Mouse (Mus musculus) erythroblast, embryonic 14.5 days (primary cell): ENCODE measurements around the gene Kif2c.

Source experiments
- GATA1 ChIP-seq: IDR thresholded peaks from 2 replicates; pipeline ENCODE4 v1.6.1; 2012; ENCODE audit warnings: low read length, inconsistent platforms, mixed read lengths
- TAL1 ChIP-seq: IDR thresholded peaks from 3 replicates; pipeline ENCODE4 v1.6.1; 2012; ENCODE audit warnings: low read length, inconsistent platforms, mixed read lengths

DNA sequence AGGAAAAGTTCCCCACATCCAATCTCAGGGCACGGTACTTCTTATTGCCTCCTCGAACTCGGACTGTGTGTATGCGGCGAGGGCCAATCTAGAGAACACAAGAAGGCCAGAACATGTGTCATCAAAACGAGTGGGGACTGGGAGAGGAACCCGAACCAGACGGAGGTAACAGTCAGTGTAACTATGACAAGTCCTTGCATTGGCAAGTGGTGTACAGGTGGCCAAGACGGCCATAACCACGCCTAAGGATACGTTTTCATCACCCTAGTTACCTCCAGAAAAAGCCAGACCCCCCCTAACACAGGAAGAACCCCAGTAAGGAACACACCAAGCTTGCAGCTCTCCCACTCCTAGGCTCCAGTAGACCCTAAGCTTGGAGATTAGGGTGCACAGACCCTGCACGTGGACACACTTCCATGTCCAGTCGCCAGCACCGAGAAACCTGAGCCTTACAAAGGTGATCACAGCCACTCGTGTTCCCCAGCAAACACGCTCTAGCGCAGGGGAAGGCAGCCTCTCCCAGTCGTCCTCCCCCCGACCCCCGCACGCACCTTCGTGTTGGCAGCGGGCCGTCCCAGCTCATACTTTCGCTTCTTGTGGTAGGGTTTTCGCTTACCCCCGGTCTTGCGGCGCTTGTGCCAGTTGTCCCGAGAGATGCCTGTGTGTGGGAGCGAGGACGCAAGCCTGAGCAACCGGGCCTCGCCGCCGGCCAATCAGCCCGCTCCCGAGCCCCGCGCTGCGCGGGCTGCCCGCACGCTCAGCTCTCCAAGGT, 27.2 kb downstream of the Kif2c start:
- TF ChIP-seq TAL1: no peak
- TF ChIP-seq GATA1: no peak
